Mouse (Mus musculus): ENCODE results near the gene Ceacam20. TPM values are rescaled to one million over a fixed set of nuclear protein-coding genes. Genes with fewer than 3 reads are reported as not detected.

Gene Ceacam20
- polyA plus RNA-seq, 1 experiment: not detected

DNA sequence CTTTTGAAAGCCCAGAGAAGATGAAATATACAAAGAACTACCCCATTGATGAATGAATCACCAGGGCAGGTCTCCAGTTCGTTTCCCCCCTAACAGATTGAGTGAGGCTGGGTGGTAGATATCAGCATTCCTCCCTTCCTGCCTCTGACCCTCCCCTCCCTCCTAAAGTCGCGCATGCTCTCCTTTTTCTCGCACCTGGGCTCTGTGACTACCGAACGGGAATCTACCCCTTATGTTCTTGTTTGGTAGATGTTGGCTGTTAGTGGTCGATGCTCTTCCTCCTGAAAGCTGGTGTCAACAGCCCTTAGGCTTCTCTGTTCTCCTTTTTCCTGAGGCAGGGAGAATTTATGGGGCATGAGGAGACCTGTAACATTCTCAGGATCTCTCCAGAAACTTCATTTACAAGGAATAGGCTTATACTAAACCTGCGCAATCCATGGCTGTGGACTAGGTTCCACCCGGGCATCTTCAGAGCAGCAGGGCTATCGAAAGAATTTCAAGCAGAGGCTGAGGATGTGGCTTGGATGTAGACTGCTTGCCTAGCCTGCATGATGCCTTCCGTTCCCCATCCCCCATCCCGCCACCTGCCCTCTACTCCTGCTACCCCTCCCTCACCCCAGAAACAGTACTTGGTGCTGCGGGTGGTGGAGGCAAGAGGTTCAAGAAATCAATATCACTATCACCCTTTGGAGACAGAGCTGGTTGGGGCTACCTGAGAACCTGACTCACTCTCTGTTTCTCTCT, 32.9 kb upstream of the Ceacam20 start:
- Histone ChIP-seq H3K27me3 (replicated peaks) (peaks cover 24% of the 10 kb centered on the region), H3K36me3 (replicated peaks; ENCODE audit: low read length) (no peaks in the 10 kb centered on the region), H3K4me3 (replicated peaks) (peak overlapping the region; percentile 88), H3K9me3 (no peaks in the 10 kb centered on the region), H3K4me1 (peaks cover 43% of the 10 kb centered on the region)
- TF ChIP-seq GATA1 (IDR thresholded peaks at IDR 0.05; ENCODE audit: borderline replicate concordance, low read length) (no peak), FLI1 (IDR thresholded peaks at IDR 0.05; ENCODE audit: low read length) (no peak)

DNA sequence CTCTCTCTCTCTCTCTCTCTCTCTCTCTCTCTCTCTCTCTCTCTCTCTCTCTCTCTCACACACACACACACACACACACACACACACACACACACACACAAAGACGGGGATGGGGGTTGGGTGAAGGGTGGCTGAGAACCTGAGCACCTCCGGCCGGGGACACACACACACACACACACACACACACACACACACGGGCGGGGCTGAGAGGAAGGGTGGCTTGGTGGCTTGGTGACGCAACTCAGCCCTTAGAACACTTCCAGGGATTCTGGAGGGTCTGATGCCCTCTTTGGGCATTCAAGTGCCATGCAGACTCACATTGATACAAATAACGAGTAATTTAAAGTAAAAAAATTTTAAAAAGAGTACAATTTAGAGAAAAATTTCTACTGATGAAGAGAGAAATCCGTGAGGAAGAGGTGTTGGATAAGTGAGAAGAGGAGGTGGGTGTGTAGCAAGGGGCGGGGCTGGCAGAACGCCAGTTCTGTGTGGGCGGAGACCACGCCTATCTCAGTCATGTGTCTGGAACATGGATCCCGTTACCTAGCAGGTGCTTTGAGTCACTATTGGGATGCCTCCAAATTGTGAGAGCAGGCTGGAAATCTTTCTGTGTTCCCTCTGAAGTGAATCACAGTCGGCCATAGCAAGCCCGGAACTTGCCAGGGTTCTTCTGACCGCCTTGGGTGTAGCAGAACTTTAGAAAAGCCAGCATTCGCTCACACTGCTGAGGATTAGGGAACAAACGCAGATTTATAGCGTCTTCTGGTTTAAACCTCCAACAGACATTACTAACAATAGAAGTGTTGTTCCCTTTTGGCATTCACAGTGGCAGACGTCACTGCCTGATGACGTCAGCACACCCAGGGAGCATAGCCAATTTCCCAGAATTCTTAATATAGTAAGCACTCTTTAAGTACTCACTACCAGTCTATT, 32.1 kb upstream of the Ceacam20 start:
- Histone ChIP-seq H3K4me1 (peaks cover 40% of the 10 kb centered on the region), H3K4me3 (replicated peaks) (peak overlapping the region; percentile 88), H3K36me3 (replicated peaks; ENCODE audit: low read length) (no peaks in the 10 kb centered on the region), H3K9me3 (no peaks in the 10 kb centered on the region; the same call in 1 of the 2 replicates), H3K27me3 (replicated peaks) (peaks cover 24% of the 10 kb centered on the region)
- TF ChIP-seq GATA1 (IDR thresholded peaks at IDR 0.05; ENCODE audit: borderline replicate concordance, low read length) (no peak), FLI1 (IDR thresholded peaks at IDR 0.05; ENCODE audit: low read length) (no peak)

DNA sequence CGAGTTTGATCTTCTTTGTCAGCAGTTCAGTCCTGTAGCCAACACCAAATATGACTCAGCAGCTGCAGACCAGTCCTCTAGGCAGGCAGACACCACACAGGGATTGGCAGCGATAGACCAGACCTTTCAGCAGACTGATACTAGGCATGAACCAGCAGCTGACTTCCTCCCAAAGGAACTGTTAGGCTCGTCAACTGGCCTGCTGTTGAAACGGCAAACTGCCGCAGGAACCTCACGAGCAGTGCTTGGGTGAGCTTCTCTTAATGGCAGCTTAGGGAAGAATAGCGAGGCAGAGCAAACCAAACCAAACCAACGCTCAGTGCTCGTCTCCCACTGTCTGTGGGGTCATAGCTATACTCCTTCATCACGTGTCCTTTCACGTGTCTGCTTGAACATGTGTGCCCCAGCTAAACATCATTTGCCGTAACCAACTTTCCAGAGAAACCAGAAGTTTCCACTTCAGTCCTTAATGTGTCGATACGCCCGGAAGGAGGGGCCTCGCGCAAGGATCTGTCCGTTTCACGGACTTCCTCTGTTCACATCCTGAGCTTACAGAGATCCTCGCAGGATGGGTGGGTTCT, 30.0 kb upstream of the Ceacam20 start:
- Histone ChIP-seq H3K9me3 (no peaks in the 10 kb centered on the region; the same call in 1 of the 2 replicates), H3K4me1 (peaks cover 54% of the 10 kb centered on the region), H3K36me3 (replicated peaks; ENCODE audit: low read length) (no peaks in the 10 kb centered on the region), H3K4me3 (replicated peaks) (peak overlapping the region; percentile 89), H3K27me3 (replicated peaks) (peaks cover 17% of the 10 kb centered on the region)
- TF ChIP-seq FLI1 (IDR thresholded peaks at IDR 0.05; ENCODE audit: low read length) (no peak), GATA1 (IDR thresholded peaks at IDR 0.05; ENCODE audit: borderline replicate concordance, low read length) (no peak)

DNA sequence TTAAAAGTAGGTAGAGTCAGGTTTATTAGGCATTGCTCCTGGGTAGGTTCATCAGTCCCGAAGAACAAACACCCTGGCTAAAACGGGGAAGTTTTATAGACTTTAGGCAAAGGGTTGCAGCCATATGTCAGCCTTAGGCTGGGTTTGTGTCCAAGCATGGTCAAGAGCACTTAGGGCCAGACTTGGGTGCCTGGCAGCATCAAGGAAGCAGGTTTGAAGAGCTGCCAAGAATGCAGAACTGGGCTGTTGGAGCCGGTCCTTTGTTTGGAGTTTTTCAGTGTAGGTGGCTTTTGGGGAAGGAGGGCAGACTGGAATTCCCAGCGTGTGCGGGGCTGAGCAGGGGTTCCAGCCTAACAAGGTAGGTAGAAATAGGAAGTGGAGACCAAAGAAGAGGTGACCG, 29.3 kb upstream of the Ceacam20 start:
- Histone ChIP-seq H3K27me3 (replicated peaks) (peaks cover 15% of the 10 kb centered on the region), H3K36me3 (replicated peaks; ENCODE audit: low read length) (no peaks in the 10 kb centered on the region), H3K4me3 (replicated peaks) (peak overlapping the region; percentile 89), H3K4me1 (peaks cover 61% of the 10 kb centered on the region), H3K9me3 (no peaks in the 10 kb centered on the region; the same call in 1 of the 2 replicates)
- TF ChIP-seq GATA1 (IDR thresholded peaks at IDR 0.05; ENCODE audit: borderline replicate concordance, low read length): no peak
- no peak for TF ChIP-seq FLI1 (IDR thresholded peaks at IDR 0.05; ENCODE audit: low read length)

DNA sequence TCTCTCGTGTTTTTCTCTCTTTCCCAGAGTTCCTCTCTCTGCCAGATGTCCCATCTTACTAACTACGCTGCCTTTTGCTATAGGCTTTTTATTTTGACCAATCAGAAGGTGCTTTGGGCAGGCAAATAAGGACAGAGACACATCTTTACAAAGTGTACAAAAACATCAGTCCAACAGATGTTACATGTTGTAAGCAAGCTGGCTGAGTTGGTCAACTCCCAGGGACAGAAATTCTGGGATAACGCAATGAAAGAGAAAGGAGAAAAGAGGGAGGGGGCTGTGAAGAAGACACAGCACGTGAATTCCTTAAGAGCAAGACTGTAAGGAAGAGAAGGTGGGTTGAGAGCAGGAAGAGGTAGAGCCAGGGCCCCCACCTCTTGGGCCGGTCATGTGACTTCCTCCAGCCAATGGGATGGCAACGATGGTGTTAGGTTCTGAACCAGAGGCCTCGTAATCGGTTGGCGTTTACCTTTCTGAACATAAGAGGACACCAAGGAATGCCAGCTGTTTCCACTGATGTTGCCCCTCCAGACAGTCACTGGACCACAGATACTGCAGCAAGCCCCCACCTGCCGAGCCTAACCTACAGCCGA, 27.9 kb upstream of the Ceacam20 start:
- no peak overlapping the region for H3K4me3 ChIP-seq (replicated peaks)
- H3K27me3 ChIP-seq (replicated peaks): peaks cover 3% of the 10 kb centered on the region
- H3K36me3 ChIP-seq (replicated peaks; ENCODE audit: low read length): no peaks in the 10 kb centered on the region
- TF ChIP-seq GATA1 (IDR thresholded peaks at IDR 0.05; ENCODE audit: borderline replicate concordance, low read length) (no peak), FLI1 (IDR thresholded peaks at IDR 0.05; ENCODE audit: low read length) (no peak)
- peaks cover 55% of the 10 kb centered on the region for H3K4me1 ChIP-seq
- no peaks in the 10 kb centered on the region; the same call in 1 of the 2 replicates for H3K9me3 ChIP-seq

DNA sequence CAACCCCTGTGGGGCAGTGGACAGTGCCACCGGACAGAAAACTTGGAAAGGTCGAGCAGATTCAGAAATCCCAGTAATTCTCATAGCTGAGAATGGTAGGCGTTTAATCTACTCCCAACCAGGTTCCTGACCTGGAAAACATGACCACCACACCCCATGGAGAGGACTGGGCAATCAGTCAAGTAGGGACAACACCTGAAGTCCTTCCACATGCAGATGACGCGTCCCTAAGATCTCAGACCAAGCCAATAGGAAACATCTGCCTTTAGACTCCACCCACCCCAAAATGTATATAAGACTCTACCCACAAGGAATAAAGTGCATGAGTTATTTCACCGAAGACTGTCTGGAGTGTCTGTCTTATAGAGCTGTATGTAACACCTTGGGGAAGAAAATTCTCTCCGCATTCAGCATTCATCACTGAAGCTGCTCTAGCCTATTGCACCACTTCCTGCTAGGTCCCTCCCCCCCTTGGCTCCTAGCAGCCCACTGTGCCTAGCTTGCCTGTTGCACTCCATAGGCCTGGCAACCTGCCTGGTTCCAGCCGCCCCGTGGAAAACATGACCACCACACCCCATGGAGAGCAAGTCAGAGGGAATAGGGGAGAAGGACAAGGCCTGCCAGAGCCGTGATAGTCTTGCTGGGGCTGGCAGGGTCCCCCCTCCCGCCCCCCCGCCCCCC, 25.5 kb upstream of the Ceacam20 start:
- Histone ChIP-seq H3K4me3 (replicated peaks) (peak overlapping the region; percentile 72), H3K36me3 (replicated peaks; ENCODE audit: low read length) (no peaks in the 10 kb centered on the region), H3K27me3 (replicated peaks) (peaks cover 1% of the 10 kb centered on the region), H3K4me1 (peaks cover 39% of the 10 kb centered on the region), H3K9me3 (no peaks in the 10 kb centered on the region; the same call in 1 of the 2 replicates)
- TF ChIP-seq GATA1 (IDR thresholded peaks at IDR 0.05; ENCODE audit: borderline replicate concordance, low read length) (no peak), FLI1 (IDR thresholded peaks at IDR 0.05; ENCODE audit: low read length) (no peak)

DNA sequence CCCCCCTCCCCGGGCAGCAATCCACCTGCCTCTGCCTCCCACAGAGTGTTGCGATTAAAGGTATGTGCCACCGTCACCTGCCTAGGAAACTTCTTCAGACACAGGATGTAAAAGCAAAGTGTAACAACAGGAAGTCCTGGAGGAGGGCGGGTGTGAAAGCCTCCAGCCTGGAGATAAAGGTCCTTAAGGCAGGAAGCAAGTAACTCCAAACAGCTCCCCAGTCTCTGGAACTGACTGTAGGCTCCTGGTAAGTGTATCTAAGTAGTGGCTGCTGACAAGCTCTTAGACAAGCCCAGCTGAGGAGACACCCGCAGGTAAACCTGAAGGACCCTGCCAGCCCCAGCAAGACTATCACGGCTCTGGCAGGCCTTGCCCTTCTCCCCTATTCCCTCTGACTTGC, 25.0 kb upstream of the Ceacam20 start:
- Histone ChIP-seq H3K36me3 (replicated peaks; ENCODE audit: low read length) (no peaks in the 10 kb centered on the region), H3K9me3 (no peaks in the 10 kb centered on the region; the same call in 1 of the 2 replicates), H3K27me3 (replicated peaks) (peaks cover 1% of the 10 kb centered on the region), H3K4me1 (peaks cover 33% of the 10 kb centered on the region), H3K4me3 (replicated peaks) (no peak overlapping the region)
- TF ChIP-seq GATA1 (IDR thresholded peaks at IDR 0.05; ENCODE audit: borderline replicate concordance, low read length) (no peak), FLI1 (IDR thresholded peaks at IDR 0.05; ENCODE audit: low read length) (no peak)

DNA sequence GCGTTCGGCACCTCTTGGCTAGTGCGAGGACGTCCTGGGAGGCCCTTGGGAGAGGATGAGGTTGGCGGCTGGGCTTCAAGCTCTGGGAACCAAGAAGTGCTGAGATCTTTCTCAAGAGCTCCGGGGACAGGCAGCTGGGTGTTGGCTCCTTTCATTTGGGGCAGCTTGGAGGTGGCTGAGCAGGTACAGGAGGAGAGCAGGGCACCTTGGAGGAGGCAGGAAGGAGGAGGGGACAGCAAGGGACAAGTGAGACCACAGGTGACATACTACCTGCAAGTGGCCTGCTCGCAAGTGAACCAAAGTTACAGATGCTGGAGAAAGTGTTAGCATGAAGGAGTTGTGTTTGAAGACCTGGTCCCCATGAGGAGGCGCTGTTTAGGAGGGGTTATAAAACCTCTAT, 20.5 kb upstream of the Ceacam20 start:
- Histone ChIP-seq H3K36me3 (replicated peaks; ENCODE audit: low read length) (no peaks in the 10 kb centered on the region), H3K27me3 (replicated peaks) (peaks cover 20% of the 10 kb centered on the region), H3K9me3 (peaks cover 4% of the 10 kb centered on the region; the same call in 1 of the 2 replicates), H3K4me3 (replicated peaks) (no peak overlapping the region), H3K4me1 (peaks cover 15% of the 10 kb centered on the region)
- TF ChIP-seq GATA1 (IDR thresholded peaks at IDR 0.05; ENCODE audit: borderline replicate concordance, low read length) (no peak), FLI1 (IDR thresholded peaks at IDR 0.05; ENCODE audit: low read length) (no peak)

DNA sequence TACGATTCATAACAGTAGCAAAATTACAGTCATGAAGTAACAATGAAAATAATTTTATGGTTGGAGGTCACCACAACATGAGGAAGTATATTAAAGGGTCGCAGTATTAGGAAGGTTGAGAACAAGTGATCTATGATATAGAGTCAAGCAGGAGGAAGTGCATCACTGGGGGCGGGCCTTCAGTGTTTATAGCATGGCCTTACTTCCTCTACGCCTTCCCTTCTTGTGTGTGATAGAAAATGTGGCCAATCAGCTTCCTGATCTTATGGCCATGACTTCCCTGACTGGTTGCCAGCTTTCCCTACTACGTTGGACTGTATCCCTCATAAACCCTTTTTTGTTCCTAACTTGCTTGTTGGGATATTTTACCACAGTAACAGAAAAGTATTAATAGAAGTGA, 20.0 kb upstream of the Ceacam20 start:
- Histone ChIP-seq H3K4me1 (peaks cover 10% of the 10 kb centered on the region), H3K4me3 (replicated peaks) (no peak overlapping the region), H3K27me3 (replicated peaks) (peaks cover 22% of the 10 kb centered on the region), H3K9me3 (peaks cover 4% of the 10 kb centered on the region; the same call in 1 of the 2 replicates), H3K36me3 (replicated peaks; ENCODE audit: low read length) (no peaks in the 10 kb centered on the region)
- TF ChIP-seq FLI1 (IDR thresholded peaks at IDR 0.05; ENCODE audit: low read length) (no peak), GATA1 (IDR thresholded peaks at IDR 0.05; ENCODE audit: borderline replicate concordance, low read length) (no peak)
